Mouse (Mus musculus) adrenal gland, postnatal 0 days (tissue): ENCODE results near the gene Myo3b. TPM values are rescaled to one million over a fixed set of nuclear protein-coding genes. Genes with fewer than 3 reads are reported as not detected.

Experiments used
- polyA plus RNA-seq: library from polyadenylated mRNA; unstranded; fragments of >200 nt; fragmentation: Nextera tagmentation; extraction: Ambion mirVana; gene quantifications from 2 replicates; pipeline ENCODE4 v1.2.1, GENCODE M21; 2015

Gene Myo3b
- 0.01 TPM in 1 of 2 replicates, not detected in the other for polyA plus RNA-seq

DNA sequence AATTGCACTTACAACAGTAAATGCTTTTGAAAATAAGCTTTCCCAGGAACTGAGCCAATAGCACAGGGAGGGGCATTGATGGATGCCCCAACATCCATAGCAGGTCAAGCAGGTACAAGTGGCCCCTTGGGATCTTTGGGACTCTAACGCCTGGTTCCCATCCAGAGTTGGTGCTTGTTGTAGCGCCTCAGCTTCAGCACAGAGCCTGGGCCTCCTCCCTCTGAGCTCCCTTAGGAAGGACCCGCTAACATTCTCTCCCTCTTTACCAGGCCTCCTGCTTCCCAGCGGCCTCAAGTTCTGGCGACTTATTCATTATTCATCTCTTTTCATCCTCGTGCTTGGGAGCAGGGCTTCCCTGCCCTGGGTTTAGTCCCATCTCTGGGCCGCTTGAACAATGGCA is at the start of gene Myo3b:
Gene Myo3b, plus strand, starts transcription at position 375 of the 400 bp plus-strand sequence.

Other genes with a start within 250 kb of the Myo3b start
- 2.1 and 2.5 TPM in 2 replicates for gene Ccdc173, start 249.6 kb upstream of the Myo3b start, polyA plus RNA-seq
- gene Phospho2, start 249.5 kb upstream of the Myo3b start, polyA plus RNA-seq: 33.4 and 36.1 TPM in 2 replicates
- gene Klhl23, start 217.2 kb upstream of the Myo3b start, polyA plus RNA-seq: 13.7 and 15.8 TPM in 2 replicates
- gene Ssb, start 177.6 kb upstream of the Myo3b start, polyA plus RNA-seq: 339 and 370 TPM in 2 replicates
- 37.7 and 48.4 TPM in 2 replicates for gene Mettl5, start 153.5 kb upstream of the Myo3b start, polyA plus RNA-seq
- 6.4 and 10.9 TPM in 2 replicates for gene Ubr3, start 141.9 kb upstream of the Myo3b start, polyA plus RNA-seq